Mouse (Mus musculus): Measurements from ENCODE around the gene Ube2g1.

- no peak for TF ChIP-seq CTCF (IDR thresholded peaks at IDR 0.05; ENCODE audit: low read depth, low read length)
- no peak for TF ChIP-seq POLR2A (IDR thresholded peaks at IDR 0.05; ENCODE audit: insufficient read depth, low read length)
Measured at GRCm38 (mm10) chr11:72618476-72618875, 11.4 kb downstream of the Ube2g1 start.

Data from ES-Bruce4 (cell line).